Mouse (Mus musculus) cerebellum, adult 2 months (tissue): Measurements from ENCODE around the gene Nrap.

Experiments used
- CTCF ChIP-seq: fragments of 200-500 bp; IDR thresholded peaks from 2 replicates; pipeline ENCODE4 v1.5.1; 2011; ENCODE audit warnings: low read depth, mild to moderate bottlenecking, control low read depth, low read length, moderate library complexity, borderline replicate concordance; ENCODE audit not compliant: insufficient read depth
- POLR2A ChIP-seq: fragments of 200-500 bp; IDR thresholded peaks from 2 replicates; pipeline ENCODE4 v1.6.1; 2011; ENCODE audit warnings: low read length, control low read depth, borderline replicate concordance; ENCODE audit not compliant: insufficient read depth

GRCm38 (mm10) chr19:56336321-56336720, 53.5 kb downstream of the Nrap start:
- TF ChIP-seq POLR2A (no peak), CTCF (no peak)
